10 mouse cellular contexts compared by ENCODE assay signal in the genomic region with DNA sequence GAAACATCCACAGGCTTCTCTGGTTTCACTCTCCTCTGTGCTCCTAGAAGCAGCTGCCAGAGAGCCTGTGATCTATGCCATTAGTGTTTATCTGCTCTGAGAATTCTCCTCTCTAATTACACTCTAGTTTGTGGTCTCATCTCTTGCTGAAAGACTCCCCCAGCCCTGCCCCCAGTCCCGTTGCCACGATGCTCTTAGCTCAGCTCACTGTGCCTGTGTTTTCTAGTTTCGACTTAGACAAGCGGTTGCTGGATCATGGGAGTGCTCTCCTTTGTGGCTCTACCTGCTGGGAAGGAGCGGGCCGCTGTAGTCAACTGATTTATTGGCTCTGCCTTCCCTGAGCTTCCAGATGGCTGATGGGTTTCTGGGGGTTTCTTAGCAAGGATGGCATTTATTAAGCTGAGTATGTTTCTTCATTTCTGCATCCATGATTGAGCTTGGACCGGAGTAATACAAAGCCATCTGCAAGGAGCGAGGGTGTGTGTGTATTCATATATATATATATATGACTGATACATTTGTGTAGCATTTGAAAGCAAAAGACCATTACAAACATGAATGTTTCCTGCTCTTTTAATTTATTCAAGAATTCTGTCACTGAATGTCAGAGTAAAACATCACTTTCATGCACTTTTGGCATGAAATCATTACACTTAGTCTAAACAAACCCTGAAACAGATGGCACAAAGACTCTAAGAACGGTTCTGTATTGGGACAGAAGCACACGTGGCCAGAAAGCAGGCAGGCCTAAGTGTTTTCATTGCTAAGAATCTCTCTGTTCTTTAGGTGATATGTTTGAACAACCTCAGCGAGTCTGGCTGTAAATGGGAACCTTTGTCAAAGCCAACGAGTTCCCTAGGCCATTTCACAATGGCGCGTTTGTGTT. TPM values are rescaled to one million over a fixed set of nuclear protein-coding genes. Genes with fewer than 3 reads are reported as not detected.
A peak's percentile ranks its signal among the peaks of the same experiment; 100 is the strongest.
DNase-seq lines count a peak whose midpoint lies in the region; ATAC-seq and TF ChIP-seq lines count a peak whose summit lies in the region.
"Had no signal": no experiment of that assay in that cellular context is flagged by ENCODE, and none has a peak within 500 bp of the region (broad histone marks: within the 10 kb centered on the region; RNA-seq: fewer than 3 reads in every experiment).

No protein-coding gene starts in this region.

- 23% methylated on average over 14 of the region's 14 CpGs for WGBS in kidney, embryonic 14.5 days
- 28% methylated on average over 14 of the region's 14 CpGs for WGBS in embryonic facial prominence, embryonic 12.5 days
- WGBS in intestine, embryonic 15.5 days, result 29% methylated on average over 14 of the region's 14 CpGs
- WGBS in cerebellum, adult 2 months, result 28% methylated on average over 14 of the region's 14 CpGs

- no peak for TF ChIP-seq POLR2A in cerebellum, adult 2 months (IDR thresholded peaks at IDR 0.05; ENCODE audit: borderline replicate concordance, insufficient read depth, low read length)

- H3K9me3 ChIP-seq in kidney, embryonic 14.5 days (ENCODE audit: control insufficient read depth, low read length), result no peaks in the 10 kb centered on the region
- no peaks in the 10 kb centered on the region for H3K9me3 ChIP-seq in embryonic facial prominence, embryonic 12.5 days
- no peaks in the 10 kb centered on the region for H3K9me3 ChIP-seq in intestine, embryonic 15.5 days
- H3K9me3 ChIP-seq: heart, embryonic 15.5 days; megakaryocyte, embryonic 14.5 days had no signal

- no peak for TF ChIP-seq CTCF in cerebellum, adult 2 months (IDR thresholded peaks at IDR 0.05; ENCODE audit: borderline replicate concordance, insufficient read depth, low read depth, low read length)

- ATAC-seq in kidney, embryonic 14.5 days (ENCODE audit: low FRiP score, low TSS enrichment), result peak; percentile 94
- no peak for ATAC-seq in embryonic facial prominence, embryonic 12.5 days (ENCODE audit: insufficient number of reproducible peaks, insufficient read depth, low FRiP score, low TSS enrichment)
- no peak for ATAC-seq in intestine, embryonic 15.5 days

- H3K4me2 ChIP-seq in kidney, embryonic 14.5 days (replicated peaks; ENCODE audit: low read depth, low read length), result no peak overlapping the region
- 0 out of 2 replicates have a peak overlapping the region, but pooled peaks have one; percentile 6 for H3K4me2 ChIP-seq in embryonic facial prominence, embryonic 12.5 days (replicated peaks)
- peak overlapping the region; percentile 29; the same call in 1 of the 2 replicates for H3K4me2 ChIP-seq in intestine, embryonic 15.5 days (replicated peaks)
- H3K4me2 ChIP-seq: heart, embryonic 15.5 days had no signal

- H3K36me3 ChIP-seq in kidney, embryonic 14.5 days (ENCODE audit: control insufficient read depth, insufficient read depth, low read length), result no peaks in the 10 kb centered on the region
- no peaks in the 10 kb centered on the region for H3K36me3 ChIP-seq in embryonic facial prominence, embryonic 12.5 days
- no peaks in the 10 kb centered on the region for H3K36me3 ChIP-seq in intestine, embryonic 15.5 days
- H3K36me3 ChIP-seq: heart, embryonic 15.5 days had no signal

- 0 out of 2 replicates have a peak, but pooled peaks cover 9% of the 10 kb centered on the region for H3K4me1 ChIP-seq in kidney, embryonic 14.5 days (ENCODE audit: control insufficient read depth, insufficient read depth, low read length)
- peaks cover 12% of the 10 kb centered on the region for H3K4me1 ChIP-seq in embryonic facial prominence, embryonic 12.5 days
- H3K4me1 ChIP-seq in intestine, embryonic 15.5 days (replicated peaks), result peaks cover 6% of the 10 kb centered on the region; the same call in 1 of the 2 replicates
- no peaks in the 10 kb centered on the region for H3K4me1 ChIP-seq in cerebellum, adult 2 months (ENCODE audit: control insufficient read depth, insufficient read depth, low read length)
- H3K4me1 ChIP-seq: megakaryocyte, embryonic 14.5 days had no signal

- H3K27ac ChIP-seq in kidney, embryonic 14.5 days (ENCODE audit: low read depth, low read length), result peak overlapping the region; percentile 39; the same call in 1 of the 2 replicates
- H3K27ac ChIP-seq in embryonic facial prominence, embryonic 12.5 days, result peak overlapping the region; percentile 74
- peak overlapping the region; percentile 20; the same call in 1 of the 2 replicates for H3K27ac ChIP-seq in intestine, embryonic 15.5 days
- no peak overlapping the region for H3K27ac ChIP-seq in cerebellum, adult 2 months (ENCODE audit: insufficient read depth, low read length)
- H3K27ac ChIP-seq: heart, embryonic 15.5 days had no signal

- H3K9ac ChIP-seq in kidney, embryonic 14.5 days (ENCODE audit: low read depth, low read length), result no peak overlapping the region
- no peak overlapping the region for H3K9ac ChIP-seq in embryonic facial prominence, embryonic 12.5 days
- no peak overlapping the region for H3K9ac ChIP-seq in intestine, embryonic 15.5 days
- H3K9ac ChIP-seq: heart, embryonic 15.5 days had no signal

- no peaks in the 10 kb centered on the region for H3K27me3 ChIP-seq in kidney, embryonic 14.5 days (ENCODE audit: control insufficient read depth, insufficient read depth, low read length)
- H3K27me3 ChIP-seq in embryonic facial prominence, embryonic 12.5 days, result no peaks in the 10 kb centered on the region
- no peaks in the 10 kb centered on the region for H3K27me3 ChIP-seq in intestine, embryonic 15.5 days (replicated peaks)
- no peaks in the 10 kb centered on the region for H3K27me3 ChIP-seq in cerebellum, adult 2 months (ENCODE audit: control insufficient read depth, insufficient read depth, low read length)
- H3K27me3 ChIP-seq: heart, embryonic 15.5 days had no signal

- no peak overlapping the region for H3K4me3 ChIP-seq in kidney, embryonic 14.5 days (ENCODE audit: low read length)
- H3K4me3 ChIP-seq in embryonic facial prominence, embryonic 12.5 days, result no peak overlapping the region
- no peak overlapping the region for H3K4me3 ChIP-seq in intestine, embryonic 15.5 days (replicated peaks)
- no peak overlapping the region for H3K4me3 ChIP-seq in cerebellum, adult 2 months (replicated peaks; ENCODE audit: insufficient read depth, low read depth, low read length)
- H3K4me3 ChIP-seq: heart, embryonic 15.5 days; megakaryocyte, embryonic 14.5 days had no signal

- no peak for DNase-seq in kidney, postnatal 25 days
- peak; percentile 53 for DNase-seq in neural tube, embryonic 10.5 days (ENCODE audit: extremely low spot score, low spot score)
- DNase-seq in left cerebral cortex, postnatal 4 days, result no peak
- DNase-seq in gastrocnemius, adult 8-10 months (ENCODE audit: low spot score in 2 of 2), result no peak
- DNase-seq in cerebellum, adult 2 months, result no peak

- intact Hi-C loops in left cerebral cortex, postnatal 4 days (cut with DNase I), result no loop called here

RNA-seq across cellular contexts. Expression of gene Cd24a, which starts 23.7 kb away (rescaled TPM):
- polyA plus RNA-seq in kidney, embryonic 14.5 days (2014; fragmentation: Nextera tagmentation; extraction: Ambion mirVana), result 609 and 623 TPM in 2 replicates
- 376 TPM in 2 replicates for polyA plus RNA-seq in embryonic facial prominence, embryonic 12.5 days (2016; fragmentation: Nextera tagmentation; extraction: Ambion mirVana)
- polyA plus RNA-seq in intestine, embryonic 15.5 days (2015; fragmentation: Nextera tagmentation; extraction: Ambion mirVana), result 189 and 204 TPM in 2 replicates
- 100 to 1,000 TPM; 535 to 639 TPM for total RNA-seq in left cerebral cortex, postnatal 4 days (2021)
- total RNA-seq in gastrocnemius, adult 8-10 months (2022), result 100 to 1,000 TPM; 187 to 252 (median 190) TPM
- polyA plus RNA-seq in cerebellum, adult 2 months (2012; rRNA removed), result 26.4 and 39.5 TPM in 2 replicates
